Mouse (Mus musculus): Measurements from ENCODE around the gene Pla2g4d. TPM values are rescaled to one million over a fixed set of nuclear protein-coding genes. Genes with fewer than 3 reads are reported as not detected.

Gene Pla2g4d
- 0.04 TPM in 1 of 2 replicates, not detected in the other for polyA plus RNA-seq (2015; fragmentation: Nextera tagmentation; extraction: Ambion mirVana)

DNA sequence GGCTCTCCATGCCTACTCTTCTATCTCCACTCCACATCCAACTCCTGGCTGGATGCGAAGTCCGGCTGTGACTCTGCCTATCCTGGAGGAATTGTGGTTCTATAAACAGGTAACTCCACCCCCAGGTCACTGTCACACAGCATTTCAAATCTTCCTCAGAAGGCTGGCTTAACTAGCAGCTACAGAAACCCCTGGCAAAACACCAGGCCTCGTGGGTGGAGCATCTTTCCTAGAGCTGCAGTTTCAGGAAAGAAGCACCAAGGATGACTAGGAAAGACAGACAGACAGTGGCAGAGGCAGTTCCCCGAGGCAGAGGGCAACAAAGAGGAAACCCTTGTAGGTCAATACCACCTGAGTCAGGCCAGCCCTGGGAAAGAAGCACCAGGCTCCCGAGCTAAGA is at the start of gene Pla2g4d:
TSS of gene Pla2g4d (minus strand) at position 203 of the 400 bp plus-strand sequence.

GRCm38 (mm10) chr2:120313976-120314375 is 25.0 kb upstream of the Pla2g4d start, which contains the start of gene Pla2g4f:
Gene Pla2g4f (minus strand): TSS chr2:120314165.

DNA sequence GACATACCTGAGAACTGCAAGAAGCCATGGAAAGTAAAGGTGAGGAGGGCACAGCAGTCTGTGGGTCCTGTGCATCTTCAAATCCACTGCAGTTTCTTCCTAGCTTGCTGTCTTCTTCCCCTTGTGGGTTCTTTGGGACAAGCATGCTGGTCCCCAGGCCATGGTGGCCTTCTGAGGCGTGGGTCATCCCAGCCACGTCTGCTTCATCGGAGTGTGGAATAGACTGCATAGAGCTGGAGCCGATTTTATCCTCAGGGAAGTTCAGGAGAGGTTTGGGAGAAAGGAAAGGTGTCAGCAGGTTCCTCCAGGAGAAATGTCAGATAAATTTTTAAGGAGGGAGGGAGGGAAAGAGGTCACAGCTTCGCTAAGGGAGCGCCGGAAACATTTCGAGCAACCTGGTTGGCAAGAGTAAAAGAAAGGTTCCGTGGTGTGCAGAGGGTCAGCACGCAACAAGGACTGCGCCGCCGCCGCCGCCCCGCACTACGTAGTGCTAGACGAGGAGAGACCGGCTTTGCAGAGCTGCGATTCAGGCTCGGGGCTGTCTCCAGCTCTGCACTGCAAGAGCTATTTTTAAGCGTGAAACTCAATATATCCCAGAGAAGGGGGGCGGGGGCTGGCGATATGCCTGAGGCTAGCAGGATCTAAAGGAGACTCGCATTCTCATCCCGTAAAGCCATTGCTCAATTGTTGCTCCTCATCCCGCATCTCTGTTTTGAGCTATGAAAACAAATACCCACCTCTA is 44.1 kb downstream of the Pla2g4d start, which contains the start of gene Pla2g4e:
TSS of gene Pla2g4e (minus strand) at position 657 of the 742 bp plus-strand sequence.

Other genes with a start within 250 kb of the Pla2g4d start
- gene Ehd4, start 134.6 kb downstream of the Pla2g4d start, polyA plus RNA-seq (2015; fragmentation: Nextera tagmentation; extraction: Ambion mirVana): 20.4 and 23.4 TPM in 2 replicates
- gene Pla2g4e, start 43.9 kb downstream of the Pla2g4d start, polyA plus RNA-seq (2015; fragmentation: Nextera tagmentation; extraction: Ambion mirVana): 5.9 and 7.4 TPM in 2 replicates
- 0.05 TPM in 1 of 2 replicates, not detected in the other for gene Pla2g4f, start 25.0 kb upstream of the Pla2g4d start, polyA plus RNA-seq (2015; fragmentation: Nextera tagmentation; extraction: Ambion mirVana)
- 27.7 and 28.2 TPM in 2 replicates for gene Vps39, start 63.9 kb upstream of the Pla2g4d start, polyA plus RNA-seq (2015; fragmentation: Nextera tagmentation; extraction: Ambion mirVana)
- 7.3 and 12.4 TPM in 2 replicates for gene Ganc, start 114.7 kb upstream of the Pla2g4d start, polyA plus RNA-seq (2015; fragmentation: Nextera tagmentation; extraction: Ambion mirVana)
- gene Tmem87a, start 114.9 kb upstream of the Pla2g4d start, polyA plus RNA-seq (2015; fragmentation: Nextera tagmentation; extraction: Ambion mirVana): 6.5 and 7.7 TPM in 2 replicates
- 0.58 and 0.62 TPM in 2 replicates for gene Capn3, start 166.8 kb upstream of the Pla2g4d start, polyA plus RNA-seq (2015; fragmentation: Nextera tagmentation; extraction: Ambion mirVana)